Mouse (Mus musculus) limb, embryonic 15.5 days (tissue): Measurements from ENCODE around the gene Abcc10. TPM values are rescaled to one million over a fixed set of nuclear protein-coding genes. Genes with fewer than 3 reads are reported as not detected.

ENCODE experiments used
- ATAC-seq: fragments of 200-750 bp; cut with Nextera tagmentation; 2 replicates; pipeline ENCODE4 v1.8.0; 2017; ENCODE audit warnings: low read depth, moderate TSS enrichment; ENCODE audit not compliant: insufficient number of reproducible peaks, low FRiP score, low TSS enrichment
- H3K27ac ChIP-seq: fragments of 300-500 bp; sonication (generic); 2 replicates; pipeline ENCODE4 v1.5.1; 2015; ENCODE audit warnings: moderate library complexity, mild to moderate bottlenecking, inconsistent platforms
- H3K27me3 ChIP-seq: fragments of 300-500 bp; sonication (generic); 2 replicates; pipeline ENCODE4 v1.6.1; 2015; ENCODE audit warnings: inconsistent platforms
- H3K36me3 ChIP-seq: fragments of 300-500 bp; sonication (generic); 2 replicates; pipeline ENCODE4 v1.6.1; 2015; ENCODE audit warnings: inconsistent platforms
- H3K4me1 ChIP-seq: fragments of 300-500 bp; sonication (generic); 2 replicates; pipeline ENCODE4 v1.6.1; 2015; ENCODE audit warnings: inconsistent platforms
- H3K4me2 ChIP-seq: fragments of 300-500 bp; sonication (generic); 2 replicates; pipeline ENCODE4 v1.6.1; 2015; ENCODE audit warnings: mild to moderate bottlenecking, inconsistent platforms
- H3K4me3 ChIP-seq: fragments of 300-500 bp; sonication (generic); 2 replicates; pipeline ENCODE4 v1.5.1; 2015; ENCODE audit warnings: mild to moderate bottlenecking, inconsistent platforms
- H3K9ac ChIP-seq: fragments of 300-500 bp; sonication (generic); 2 replicates; pipeline ENCODE4 v1.6.1; 2015; ENCODE audit warnings: inconsistent platforms
- H3K9me3 ChIP-seq: fragments of 300-500 bp; sonication (generic); 2 replicates; pipeline ENCODE4 v1.6.1; 2016; ENCODE audit warnings: inconsistent platforms
- WGBS: fragments of 180-500 bp; shearing (Covaris S2); methylation state at CpG from one replicate; pipeline ENCODE4 v1.1.7; 2015; 5-methylcytosine and 5-hydroxymethylcytosine counted together
- polyA plus RNA-seq: library from polyadenylated mRNA; unstranded; fragments of >200 nt; fragmentation: Nextera tagmentation; extraction: Ambion mirVana; gene quantifications from 2 replicates; pipeline ENCODE4 v1.2.1, GENCODE M21; 2015

Gene Abcc10
- polyA plus RNA-seq, 1 experiment from 2014 or later: 5.9 TPM

- no peak for ATAC-seq
- H3K4me2 ChIP-seq: no peak overlapping the region
- peaks cover 26% of the 10 kb centered on the region for H3K36me3 ChIP-seq
- no peak overlapping the region for H3K27ac ChIP-seq
- 91% methylated on average over 10 of the region's 10 CpGs for WGBS
- H3K27me3 ChIP-seq: no peaks in the 10 kb centered on the region
- no peak overlapping the region for H3K4me3 ChIP-seq
- H3K9me3 ChIP-seq: no peaks in the 10 kb centered on the region
- no peaks in the 10 kb centered on the region for H3K4me1 ChIP-seq
- H3K9ac ChIP-seq: no peak overlapping the region
Observed at GRCm38 (mm10) chr17:46310515-46310914, 17.6 kb downstream of the Abcc10 start.

GRCm38 (mm10) chr17:46309835-46310234, 18.3 kb downstream of the Abcc10 start:
- no peak for ATAC-seq
- no peaks in the 10 kb centered on the region for H3K27me3 ChIP-seq
- no peak overlapping the region for H3K4me2 ChIP-seq
- no peaks in the 10 kb centered on the region for H3K9me3 ChIP-seq
- no peak overlapping the region for H3K9ac ChIP-seq
- H3K36me3 ChIP-seq: peaks cover 33% of the 10 kb centered on the region
- 78% methylated on average over 12 of the region's 12 CpGs for WGBS
- H3K4me3 ChIP-seq: no peak overlapping the region
- no peak overlapping the region for H3K27ac ChIP-seq
- H3K4me1 ChIP-seq: no peaks in the 10 kb centered on the region

- Histone ChIP-seq H3K27me3 (no peaks in the 10 kb centered on the region), H3K9ac (no peak overlapping the region), H3K4me1 (no peaks in the 10 kb centered on the region), H3K4me2 (no peak overlapping the region), H3K36me3 (peaks cover 33% of the 10 kb centered on the region), H3K9me3 (no peaks in the 10 kb centered on the region), H3K27ac (no peak overlapping the region), H3K4me3 (no peak overlapping the region)
- WGBS: 92% methylated on average over 15 of the region's 15 CpGs
- no peak for ATAC-seq
Observed at GRCm38 (mm10) chr17:46306956-46307355, 21.2 kb downstream of the Abcc10 start.

- H3K4me3 ChIP-seq: no peak overlapping the region
- peaks cover 30% of the 10 kb centered on the region for H3K36me3 ChIP-seq
- H3K9me3 ChIP-seq: no peaks in the 10 kb centered on the region
- WGBS: 90% methylated on average over 9 of the region's 9 CpGs
- H3K27ac ChIP-seq: no peak overlapping the region
- H3K27me3 ChIP-seq: peaks cover 7% of the 10 kb centered on the region
- H3K4me2 ChIP-seq: no peak overlapping the region
- H3K4me1 ChIP-seq: no peaks in the 10 kb centered on the region
- H3K9ac ChIP-seq: no peak overlapping the region
- ATAC-seq: no peak
Observed at GRCm38 (mm10) chr17:46304184-46304583, 24.0 kb downstream of the Abcc10 start.

GRCm38 (mm10) chr17:46301892-46302291, 26.3 kb downstream of the Abcc10 start:
- 64% methylated on average over 12 of the region's 12 CpGs for WGBS
- H3K27ac ChIP-seq: no peak overlapping the region
- ATAC-seq: no peak

GRCm38 (mm10) chr17:46298220-46298913, 29.8 kb downstream of the Abcc10 start:
- Histone ChIP-seq H3K27ac (no peak overlapping the region), H3K27me3 (peaks cover 53% of the 10 kb centered on the region)
- WGBS: under 1% methylated on average over 48 of the region's 48 CpGs

More at GRCm38 (mm10) chr17:46301892-46302291, 26.3 kb downstream of the Abcc10 start:
- peaks cover 25% of the 10 kb centered on the region for H3K27me3 ChIP-seq
- no peaks in the 10 kb centered on the region for H3K9me3 ChIP-seq
- H3K4me2 ChIP-seq: no peak overlapping the region
- H3K4me3 ChIP-seq: no peak overlapping the region
- H3K9ac ChIP-seq: no peak overlapping the region
- H3K4me1 ChIP-seq: peaks cover 22% of the 10 kb centered on the region
- H3K36me3 ChIP-seq: peaks cover 29% of the 10 kb centered on the region

GRCm38 (mm10) chr17:46297364-46298219, 30.6 kb downstream of the Abcc10 start, which contains the start of gene Dlk2:
Gene Dlk2 (plus strand): TSS chr17:46297421.
- Histone ChIP-seq H3K36me3 (0 out of 2 replicates have a peak, but pooled peaks cover 2% of the 10 kb centered on the region), H3K4me2 (peak within 1 kb of the TSS; percentile 99), H3K4me3 (peak within 1 kb of the TSS; percentile 64), H3K27ac (no peak within 1 kb of the TSS), H3K4me1 (peaks cover 22% of the 10 kb centered on the region), H3K27me3 (peaks cover 55% of the 10 kb centered on the region), H3K9ac (peak within 1 kb of the TSS; percentile 64), H3K9me3 (no peaks in the 10 kb centered on the region)
- no peak for ATAC-seq
- 0% methylated on average over 71 of the region's 86 CpGs for WGBS

More at GRCm38 (mm10) chr17:46298220-46298913, 29.8 kb downstream of the Abcc10 start:
- Histone ChIP-seq H3K4me1 (peaks cover 22% of the 10 kb centered on the region), H3K9ac (peak overlapping the region; percentile 64), H3K9me3 (no peaks in the 10 kb centered on the region), H3K4me2 (peak overlapping the region; percentile 99), H3K4me3 (peak overlapping the region; percentile 64), H3K36me3 (0 out of 2 replicates have a peak, but pooled peaks cover 3% of the 10 kb centered on the region)
- ATAC-seq: peak; percentile 66

- H3K4me1 ChIP-seq: peaks cover 22% of the 10 kb centered on the region
- H3K4me2 ChIP-seq: peak overlapping the region; percentile 99
- H3K9me3 ChIP-seq: no peaks in the 10 kb centered on the region
- H3K27ac ChIP-seq: no peak overlapping the region
- WGBS: 10% methylated on average over 6 of the region's 6 CpGs
- peak overlapping the region; percentile 64; the same call in 1 of the 2 replicates for H3K9ac ChIP-seq
- H3K27me3 ChIP-seq: peaks cover 60% of the 10 kb centered on the region
- peak overlapping the region; percentile 64 for H3K4me3 ChIP-seq
- no peaks in the 10 kb centered on the region for H3K36me3 ChIP-seq
- no peak for ATAC-seq
Observed at GRCm38 (mm10) chr17:46297028-46297363, 31.2 kb downstream of the Abcc10 start.

GRCm38 (mm10) chr17:46296601-46297000, 31.6 kb downstream of the Abcc10 start:
- no peak overlapping the region for H3K9ac ChIP-seq
- peak overlapping the region; percentile 64; the same call in 1 of the 2 replicates for H3K4me3 ChIP-seq
- WGBS: 47% methylated on average over 6 of the region's 6 CpGs
- ATAC-seq: no peak
- H3K4me2 ChIP-seq: no peak overlapping the region
- peaks cover 60% of the 10 kb centered on the region for H3K27me3 ChIP-seq
- H3K4me1 ChIP-seq: peaks cover 22% of the 10 kb centered on the region
- no peaks in the 10 kb centered on the region for H3K9me3 ChIP-seq
- H3K36me3 ChIP-seq: no peaks in the 10 kb centered on the region
- H3K27ac ChIP-seq: no peak overlapping the region

GRCm38 (mm10) chr17:46287678-46288095, 40.5 kb downstream of the Abcc10 start:
- Histone ChIP-seq H3K9me3 (no peaks in the 10 kb centered on the region), H3K27ac (peak overlapping the region; percentile 39), H3K4me1 (peaks cover 15% of the 10 kb centered on the region), H3K27me3 (peaks cover 5% of the 10 kb centered on the region), H3K36me3 (no peaks in the 10 kb centered on the region), H3K4me3 (no peak overlapping the region), H3K4me2 (no peak overlapping the region), H3K9ac (no peak overlapping the region)
- ATAC-seq: peak; percentile 62
- 38% methylated on average over 11 of the region's 11 CpGs for WGBS

GRCm38 (mm10) chr17:46285407-46285806, 42.7 kb downstream of the Abcc10 start:
- H3K4me3 ChIP-seq: no peak overlapping the region
- peaks cover 33% of the 10 kb centered on the region for H3K4me1 ChIP-seq
- H3K27me3 ChIP-seq: no peaks in the 10 kb centered on the region
- no peak overlapping the region for H3K27ac ChIP-seq
- no peak overlapping the region for H3K9ac ChIP-seq
- H3K36me3 ChIP-seq: peaks cover 5% of the 10 kb centered on the region; the same call in 1 of the 2 replicates
- WGBS: 60% methylated on average over 6 of the region's 6 CpGs
- H3K4me2 ChIP-seq: no peak overlapping the region
- H3K9me3 ChIP-seq: no peaks in the 10 kb centered on the region
- no peak for ATAC-seq

- no peak overlapping the region for H3K4me2 ChIP-seq
- H3K4me3 ChIP-seq: no peak overlapping the region
- peaks cover 12% of the 10 kb centered on the region for H3K36me3 ChIP-seq
- ATAC-seq: no peak
- H3K9ac ChIP-seq: no peak overlapping the region
- WGBS: 42% methylated on average over 7 of the region's 7 CpGs
- H3K4me1 ChIP-seq: peaks cover 35% of the 10 kb centered on the region
- no peak overlapping the region for H3K27ac ChIP-seq
- no peaks in the 10 kb centered on the region for H3K27me3 ChIP-seq
- H3K9me3 ChIP-seq: no peaks in the 10 kb centered on the region
Observed at GRCm38 (mm10) chr17:46284653-46285052, 43.5 kb downstream of the Abcc10 start.
